8 mouse cellular contexts compared by ENCODE assay signal in the genomic region with DNA sequence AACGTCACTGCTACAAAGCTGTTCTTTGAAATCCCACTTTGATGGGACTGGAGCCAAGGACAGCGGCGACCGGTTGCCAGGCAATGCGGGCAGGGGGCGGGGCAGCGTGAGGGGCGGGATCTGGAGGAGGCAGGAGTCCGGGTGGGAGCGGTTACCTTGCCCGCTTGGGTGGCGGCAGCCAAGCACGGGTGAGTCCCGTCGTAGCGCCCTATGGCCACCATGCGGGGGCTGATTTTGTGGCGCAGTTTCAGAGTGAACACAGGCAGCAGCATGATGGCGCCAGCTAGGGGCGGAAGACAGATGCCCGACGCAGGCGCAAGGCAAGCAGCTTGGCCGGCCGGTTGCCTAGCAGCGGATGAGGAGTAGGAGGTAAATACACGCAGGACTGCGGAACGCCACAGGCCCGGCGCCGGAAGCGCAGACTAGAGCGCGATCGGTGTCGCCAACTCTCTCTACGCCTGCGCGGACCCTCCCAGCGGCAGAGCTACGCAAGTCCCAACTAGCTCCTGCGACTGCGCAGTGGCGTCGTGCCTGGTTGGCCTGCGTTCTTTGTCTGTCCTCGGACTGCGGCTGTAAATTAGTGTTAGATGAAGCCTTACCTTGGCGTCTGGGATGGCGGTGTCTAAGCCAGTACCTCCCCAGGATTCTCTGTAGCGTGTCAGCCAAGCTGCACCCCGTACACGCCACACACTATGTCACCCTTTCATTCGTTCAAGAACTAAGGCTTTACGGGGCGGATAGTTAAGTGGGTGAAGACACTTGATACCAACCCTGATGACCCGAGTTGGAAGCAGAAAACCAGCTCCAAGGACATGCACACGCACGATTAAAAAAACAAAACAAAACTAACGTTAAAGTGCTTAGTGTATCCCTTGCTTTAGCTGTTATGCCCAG. TPM values are rescaled to one million over a fixed set of nuclear protein-coding genes. Genes with fewer than 3 reads are reported as not detected.
A peak's percentile ranks its signal among the peaks of the same experiment; 100 is the strongest.
DNase-seq lines count a peak whose midpoint lies in the region; ATAC-seq lines count a peak whose summit lies in the region.

A gene (minus strand): TSS at position 848 of the 894 bp plus-strand sequence.

- ATAC-seq in erythroblast, adult 5-6 weeks (replicated peaks; ENCODE audit: low FRiP score, poor library complexity, severe bottlenecking), result peak; percentile 98
- ATAC-seq in kidney, embryonic 15.5 days (replicated peaks; ENCODE audit: low FRiP score), result peak; percentile 100
- ATAC-seq in monocyte, adult 5-6 weeks (replicated peaks; ENCODE audit: insufficient number of reproducible peaks, low FRiP score, low TSS enrichment, poor library complexity, severe bottlenecking), result peak; percentile 97

- H3K36me3 ChIP-seq in heart, embryonic 10.5 days, result no peaks in the 10 kb centered on the region
- H3K36me3 ChIP-seq in kidney, embryonic 15.5 days, result no peaks in the 10 kb centered on the region

- H3K27ac ChIP-seq in heart, embryonic 10.5 days, result peak within 1 kb of the TSS; percentile 96
- H3K27ac ChIP-seq in kidney, embryonic 15.5 days, result peak within 1 kb of the TSS; percentile 96

- no peaks in the 10 kb centered on the region for H3K9me3 ChIP-seq in heart, embryonic 10.5 days
- H3K9me3 ChIP-seq in kidney, embryonic 15.5 days (replicated peaks), result no peaks in the 10 kb centered on the region

- 1% methylated on average over 61 of the region's 61 CpGs for WGBS in heart, embryonic 10.5 days
- WGBS in kidney, embryonic 15.5 days, result under 1% methylated on average over 61 of the region's 61 CpGs

- peaks cover 12% of the 10 kb centered on the region for H3K4me1 ChIP-seq in heart, embryonic 10.5 days
- H3K4me1 ChIP-seq in kidney, embryonic 15.5 days, result peaks cover 10% of the 10 kb centered on the region

- H3K27me3 ChIP-seq in heart, embryonic 10.5 days (ENCODE audit: insufficient read depth, poor library complexity, severe bottlenecking), result peaks cover 12% of the 10 kb centered on the region; the same call in 1 of the 2 replicates
- H3K27me3 ChIP-seq in kidney, embryonic 15.5 days, result no peaks in the 10 kb centered on the region

- DNase-seq in B cell, adult 2 months, result peak; percentile 98
- peak; percentile 100 for DNase-seq in brain, adult 2 months (ENCODE audit: low read depth, low spot score)
- peak; percentile 99 for DNase-seq in heart, embryonic 10.5 days (ENCODE audit: low spot score)
- DNase-seq in liver, result peak; percentile 98
- peak; percentile 97 to 99 for DNase-seq in spleen, postnatal 4 days (ENCODE audit: low spot score in 2 of 2)

- H3K4me2 ChIP-seq in kidney, embryonic 15.5 days, result peak within 1 kb of the TSS; percentile 67

- H3K4me3 ChIP-seq in heart, embryonic 10.5 days, result peak within 1 kb of the TSS; percentile 78
- H3K4me3 ChIP-seq in kidney, embryonic 15.5 days (replicated peaks), result peak within 1 kb of the TSS; percentile 70

- H3K9ac ChIP-seq in kidney, embryonic 15.5 days, result peak within 1 kb of the TSS; percentile 51

RNA-seq across cellular contexts. Expression of the gene that starts here (rescaled TPM):
- total RNA-seq in erythroblast, adult 5-6 weeks (2015; ENCODE audit: low replicate concordance), result 0.58 and 4.4 TPM in 2 replicates
- total RNA-seq in erythroblast, adult 5-6 weeks (2017; ENCODE audit: low replicate concordance), result 2.2 and 9.0 TPM in 2 replicates
- polyA plus RNA-seq in heart, embryonic 10.5 days (2016; fragmentation: Nextera tagmentation; extraction: Ambion mirVana), result 6.7 and 7.8 TPM in 2 replicates
- 11.9 and 15.7 TPM in 2 replicates for polyA plus RNA-seq in kidney, embryonic 15.5 days (2015; fragmentation: Nextera tagmentation; extraction: Ambion mirVana)
- 6.9 to 11.8 TPM (median 11.4 TPM) in 3 replicates for total RNA-seq in monocyte, adult 5-6 weeks (2017)

Comparison
In these comparisons a context has a peak if more than half of its experiments do, and no peak if none do; other contexts are left out.
1. Peak in every context shown above with its lines: DNase-seq, ATAC-seq, H3K4me3 ChIP-seq and H3K27ac ChIP-seq.